Mouse (Mus musculus) kidney, adult 2 months (tissue): Measurements from ENCODE around the gene Mob3b. TPM values are rescaled to one million over a fixed set of nuclear protein-coding genes. Genes with fewer than 3 reads are reported as not detected.

Experiments
- DNase-seq: peaks from one replicate; pipeline ENCODE4 v3.0.0; 2021
- H3K27ac ChIP-seq: fragments of 200-500 bp; 2 replicates; pipeline ENCODE4 v1.5.1; 2012; ENCODE audit warnings: low read depth, low read length, control low read depth, inconsistent platforms; ENCODE audit not compliant: insufficient read depth
- H3K27me3 ChIP-seq: fragments of 200-500 bp; replicated peaks from 2 replicates; pipeline ENCODE4 v1.6.1; 2012; ENCODE audit warnings: mild to moderate bottlenecking, moderate library complexity, low read length, inconsistent platforms; ENCODE audit not compliant: control insufficient read depth, insufficient read depth
- H3K36me3 ChIP-seq: fragments of 200-500 bp; 2 replicates; pipeline ENCODE4 v1.6.1; 2012; ENCODE audit warnings: mild to moderate bottlenecking, moderate library complexity, low read length, inconsistent platforms; ENCODE audit not compliant: control insufficient read depth, insufficient read depth
- H3K4me1 ChIP-seq: fragments of 200-500 bp; 2 replicates; pipeline ENCODE4 v1.6.1; 2011; ENCODE audit warnings: low read length; ENCODE audit not compliant: control insufficient read depth, insufficient read depth
- H3K4me3 ChIP-seq: fragments of 200-500 bp; 2 replicates; pipeline ENCODE4 v1.5.1; 2011; ENCODE audit warnings: mild to moderate bottlenecking, low read depth, low read length, control low read depth; ENCODE audit not compliant: insufficient read depth
- CTCF ChIP-seq: fragments of 200-500 bp; conservative IDR thresholded peaks from 2 replicates; pipeline ENCODE4 v1.5.1; 2011; ENCODE audit warnings: low read depth, mild to moderate bottlenecking, control low read depth, low read length, moderate library complexity, mixed read lengths; ENCODE audit not compliant: insufficient read depth, insufficient read length
- POLR2A ChIP-seq: fragments of 200-500 bp; IDR thresholded peaks from one replicate; pipeline ENCODE4 v1.6.1; 2011; ENCODE audit warnings: low read depth, low read length, control low read depth
- WGBS: fragments of 180-500 bp; shearing (Covaris S2); methylation state at CpG from one replicate; pipeline ENCODE4 v1.1.7; 2018; 5-methylcytosine and 5-hydroxymethylcytosine counted together
- polyA plus RNA-seq: library from polyadenylated mRNA; depleted of rRNA; stranded (reverse); fragments of >200 nt; gene quantifications from 2 replicates; pipeline ENCODE4 v1.2.3, GENCODE M21; 2012

Mob3b gene
- polyA plus RNA-seq, 1 experiment: 11.8 TPM

GRCm38 (mm10) chr4:35086067-35086700, 71.1 kb downstream of the Mob3b start:
- WGBS: 47% methylated on average over 7 of the region's 7 CpGs

GRCm38 (mm10) chr4:35084060-35084459, 73.2 kb downstream of the Mob3b start:
- Histone ChIP-seq H3K36me3 (no peaks in the 10 kb centered on the region), H3K4me3 (no peak overlapping the region), H3K27me3 (no peaks in the 10 kb centered on the region), H3K27ac (no peak overlapping the region), H3K4me1 (peaks cover 20% of the 10 kb centered on the region)
- peak; percentile 56 for DNase-seq
- no peak for TF ChIP-seq POLR2A
- no peak for TF ChIP-seq CTCF
- 70% methylated on average over 8 of the region's 8 CpGs for WGBS

More at GRCm38 (mm10) chr4:35086067-35086700, 71.1 kb downstream of the Mob3b start:
- Histone ChIP-seq H3K4me1 (peaks cover 20% of the 10 kb centered on the region), H3K36me3 (no peaks in the 10 kb centered on the region), H3K27me3 (no peaks in the 10 kb centered on the region), H3K4me3 (no peak overlapping the region), H3K27ac (no peak overlapping the region)
- TF ChIP-seq CTCF (no peak), POLR2A (no peak)
- DNase-seq: peak; percentile 52

- 47% methylated on average over 10 of the region's 10 CpGs for WGBS
- Histone ChIP-seq H3K4me1 (peaks cover 20% of the 10 kb centered on the region), H3K36me3 (no peaks in the 10 kb centered on the region), H3K4me3 (no peak overlapping the region), H3K27ac (no peak overlapping the region; the same call in 1 of the 2 replicates), H3K27me3 (no peaks in the 10 kb centered on the region)
- no peak for TF ChIP-seq POLR2A
- TF ChIP-seq CTCF: no peak
- peak; percentile 54 for DNase-seq
These were observed 74.7 kb downstream of the Mob3b start for GRCm38 (mm10) chr4:35082476-35083114.

DNA sequence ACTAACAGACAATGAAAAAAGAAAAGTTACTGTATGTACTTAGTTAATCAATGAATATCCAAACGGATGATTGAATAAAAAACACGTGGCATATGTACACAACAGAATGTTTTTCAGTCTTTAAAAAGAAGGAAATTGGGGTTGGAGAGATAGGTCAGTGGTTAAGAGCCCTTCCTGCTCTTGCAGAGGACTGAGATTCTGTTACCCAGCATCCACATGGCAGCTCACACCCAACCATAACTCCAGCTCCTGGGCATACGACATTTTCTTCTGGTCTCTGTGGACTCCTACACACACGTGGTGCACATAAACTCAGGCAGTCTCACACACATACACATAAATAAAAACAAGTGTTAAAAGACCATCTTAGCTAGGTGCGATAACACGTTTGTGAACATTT, 77.0 kb downstream of the Mob3b start:
- Histone ChIP-seq H3K27ac (no peak overlapping the region), H3K27me3 (no peaks in the 10 kb centered on the region), H3K36me3 (no peaks in the 10 kb centered on the region), H3K4me3 (no peak overlapping the region), H3K4me1 (peaks cover 11% of the 10 kb centered on the region; the same call in 1 of the 2 replicates)
- WGBS: 88% methylated on average over 6 of the region's 6 CpGs
- TF ChIP-seq CTCF (no peak), POLR2A (no peak)
- no peak for DNase-seq

DNA sequence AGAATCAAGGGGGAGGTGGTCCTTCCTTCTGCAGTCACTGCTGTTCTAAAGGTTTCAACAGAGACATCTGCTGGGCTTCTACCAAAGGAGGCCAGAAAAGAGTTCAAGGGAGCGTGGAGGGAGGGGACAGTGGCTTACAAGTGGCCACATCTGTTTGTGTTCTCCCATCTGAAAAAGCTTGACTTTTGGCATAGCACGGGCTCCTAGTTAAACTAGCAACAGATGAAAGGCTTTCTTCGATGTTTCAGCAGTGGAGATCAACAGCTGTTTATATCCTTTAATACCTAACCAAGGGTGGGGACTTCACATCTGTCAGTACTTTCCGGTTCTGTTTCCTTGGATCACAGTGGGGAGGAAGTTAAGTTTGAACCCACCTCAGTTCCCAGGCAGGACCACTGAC, 88.5 kb downstream of the Mob3b start:
- TF ChIP-seq POLR2A: no peak
- no peak for TF ChIP-seq CTCF
- H3K36me3 ChIP-seq: no peaks in the 10 kb centered on the region
- H3K4me1 ChIP-seq: peaks cover 17% of the 10 kb centered on the region
- peak; percentile 33 for DNase-seq
- no peaks in the 10 kb centered on the region for H3K27me3 ChIP-seq
- 33% methylated on average over 4 of the region's 4 CpGs for WGBS
- H3K4me3 ChIP-seq: no peak overlapping the region
- peak overlapping the region; percentile 26; the same call in 1 of the 2 replicates for H3K27ac ChIP-seq

DNA sequence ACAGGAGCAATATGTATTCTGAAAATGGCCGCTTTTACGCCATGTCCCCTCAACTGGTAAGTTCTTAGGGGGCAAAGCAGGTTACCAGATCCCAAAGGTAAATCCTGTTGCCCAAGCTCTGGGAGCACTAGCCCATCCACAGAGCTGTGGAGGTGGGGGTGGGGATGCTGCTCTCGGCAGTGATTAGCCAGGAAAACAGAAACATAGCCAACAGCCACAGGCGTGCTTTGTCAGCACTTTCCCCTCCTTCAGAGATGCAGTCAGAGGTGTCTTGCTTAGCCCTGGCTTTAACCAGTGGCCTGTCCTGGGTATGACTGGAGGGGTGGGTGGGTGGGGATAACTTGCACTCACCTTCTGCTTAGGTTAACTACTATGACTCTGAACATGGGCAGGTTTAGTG, 91.1 kb downstream of the Mob3b start:
- peaks cover 17% of the 10 kb centered on the region for H3K4me1 ChIP-seq
- H3K36me3 ChIP-seq: no peaks in the 10 kb centered on the region
- no peak for TF ChIP-seq CTCF
- H3K27me3 ChIP-seq: no peaks in the 10 kb centered on the region
- no peak overlapping the region for H3K4me3 ChIP-seq
- H3K27ac ChIP-seq: no peak overlapping the region
- whole genome bisulfite sequencing: 61% methylated on average over 4 of the region's 4 CpGs
- peak; percentile 85 for DNase-seq

DNA sequence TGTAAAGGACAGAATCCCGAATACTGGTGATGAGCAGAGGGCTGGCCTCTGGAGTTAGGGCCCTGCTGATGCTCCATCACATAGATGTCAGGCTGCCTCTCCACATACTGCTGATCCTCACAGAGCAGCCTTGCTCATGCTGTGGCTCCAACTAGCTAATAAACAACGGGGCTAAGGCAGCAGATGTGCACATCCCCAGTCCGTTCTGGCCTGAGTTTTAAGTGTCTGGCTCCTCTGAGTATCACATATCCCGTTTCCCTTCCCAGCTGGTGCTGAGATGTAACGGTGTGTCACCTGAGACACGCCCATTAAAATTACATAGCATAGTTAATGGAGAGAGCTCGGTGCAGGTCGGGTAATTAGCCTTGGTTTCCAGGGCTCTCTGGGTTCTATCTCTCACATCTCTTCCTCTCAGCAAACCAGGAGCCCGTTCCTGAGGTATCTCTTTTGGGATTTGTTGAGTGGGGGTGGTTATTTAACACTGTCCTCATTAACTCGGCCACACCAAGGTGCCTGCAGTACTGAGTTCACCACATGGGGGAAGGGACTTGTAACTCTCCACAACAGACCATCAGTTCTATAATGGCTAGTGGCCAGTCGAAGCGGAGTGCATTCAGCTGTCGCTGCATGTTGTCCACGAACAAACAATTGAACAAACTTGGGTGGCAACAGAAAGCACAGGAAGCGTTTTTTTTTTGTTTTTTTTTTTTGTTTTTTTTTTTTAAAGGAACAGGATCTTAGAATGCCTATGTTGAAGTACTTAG, 92.0 kb downstream of the Mob3b start:
- TF ChIP-seq CTCF: no peak
- TF ChIP-seq POLR2A: no peak
- H3K36me3 ChIP-seq: no peaks in the 10 kb centered on the region
- 28% methylated on average over 15 of the region's 15 CpGs for WGBS
- H3K27ac ChIP-seq: no peak overlapping the region
- H3K4me1 ChIP-seq: peaks cover 17% of the 10 kb centered on the region
- H3K27me3 ChIP-seq: no peaks in the 10 kb centered on the region
- H3K4me3 ChIP-seq: no peak overlapping the region
- DNase-seq: peak; percentile 43
